Mouse (Mus musculus): ENCODE data around the gene Sppl3. TPM values are rescaled to one million over a fixed set of nuclear protein-coding genes. Genes with fewer than 3 reads are reported as not detected.

Gene Sppl3
- total and polyA plus RNA-seq, 3 experiments = 14.3 to 29.2 (median 14.9) TPM

GRCm38 (mm10) chr5:114982001-114982400, 28.9 kb upstream of the Sppl3 start:
- TF ChIP-seq CHD2 (IDR thresholded peaks at IDR 0.05; ENCODE audit: low read length) = no peak
- no peak for TF ChIP-seq TCF12 (IDR thresholded peaks at IDR 0.05; ENCODE audit: low read depth, low read length)
- no peak for TF ChIP-seq MEF2A (IDR thresholded peaks at IDR 0.05; ENCODE audit: borderline replicate concordance, low read depth, low read length)
- TF ChIP-seq GABPA (IDR thresholded peaks at IDR 0.05; ENCODE audit: insufficient replicate concordance, low read depth, low read length) = no peak
- TF ChIP-seq ZC3H11A (IDR thresholded peaks at IDR 0.05; ENCODE audit: low read depth, low read length) = no peak
- no peak for TF ChIP-seq KAT2A (IDR thresholded peaks at IDR 0.05; ENCODE audit: insufficient replicate concordance, low read length)
- no peak for TF ChIP-seq MAFK (IDR thresholded peaks at IDR 0.05; ENCODE audit: insufficient replicate concordance, low read length)
- TF ChIP-seq NELFE (IDR thresholded peaks at IDR 0.05; ENCODE audit: low read depth, low read length) = no peak
- TF ChIP-seq USF2 (conservative IDR thresholded peaks at IDR 0.05; ENCODE audit: low read depth, low read length) = no peak
- TF ChIP-seq HCFC1 (IDR thresholded peaks at IDR 0.05; ENCODE audit: low read depth, low read length) = no peak
- no peak for TF ChIP-seq IRF4 (IDR thresholded peaks at IDR 0.05; ENCODE audit: low read depth, low read length)
- no peak for TF ChIP-seq JUN (IDR thresholded peaks at IDR 0.05; ENCODE audit: insufficient read depth, low read depth, low read length)
- TF ChIP-seq ETS1 (conservative IDR thresholded peaks at IDR 0.05; ENCODE audit: low read depth, low read length) = no peak
- TF ChIP-seq SMC3 (IDR thresholded peaks at IDR 0.05; ENCODE audit: low read depth, low read length) = no peak
- TF ChIP-seq USF1 (IDR thresholded peaks at IDR 0.05; ENCODE audit: low read depth, low read length) = no peak
- TF ChIP-seq ZNF384 (IDR thresholded peaks at IDR 0.05; ENCODE audit: low read depth, low read length) = no peak
- TF ChIP-seq NRF1 (IDR thresholded peaks at IDR 0.05; ENCODE audit: low read depth, low read length) = no peak
- no peak for TF ChIP-seq SIN3A (IDR thresholded peaks at IDR 0.05; ENCODE audit: low read length)
- TF ChIP-seq MXI1 (IDR thresholded peaks at IDR 0.05; ENCODE audit: low read depth, low read length) = no peak
- TF ChIP-seq ELF1 (IDR thresholded peaks at IDR 0.05; ENCODE audit: low read depth, low read length) = no peak
- no peak overlapping the region for H3K9ac ChIP-seq (ENCODE audit: insufficient read depth, low read depth)

GRCm38 (mm10) chr5:114985074-114985473, 25.9 kb upstream of the Sppl3 start:
- DNase-seq (ENCODE audit: extremely low read depth) = no peak
- no peaks in the 10 kb centered on the region for H3K79me2 ChIP-seq (replicated peaks; ENCODE audit: control insufficient read depth, extremely low read depth, insufficient read depth, poor library complexity, severe bottlenecking)
- H3K4me1 ChIP-seq (ENCODE audit: control insufficient read depth in 1 of 2, insufficient read depth in 2 of 2) = peaks cover 0 to 6% of the 10 kb centered on the region in 2 experiments; a peak in 2 of 4 replicates
- H3K27me3 ChIP-seq (replicated peaks) = no peaks in the 10 kb centered on the region
- peaks cover 4% of the 10 kb centered on the region for H3K9me3 ChIP-seq (replicated peaks; ENCODE audit: low read length)
- no peak for TF ChIP-seq POLR2AphosphoS2 (IDR thresholded peaks at IDR 0.05; ENCODE audit: low read depth, low read length)
- no peak for TF ChIP-seq HCFC1 (IDR thresholded peaks at IDR 0.05; ENCODE audit: low read depth, low read length)
- no peak for TF ChIP-seq UBTF (IDR thresholded peaks at IDR 0.05; ENCODE audit: low read depth, low read length)
- TF ChIP-seq MAFK (IDR thresholded peaks at IDR 0.05; ENCODE audit: insufficient replicate concordance, low read length) = no peak
- no peak for TF ChIP-seq RAD21 (IDR thresholded peaks at IDR 0.05; ENCODE audit: low read depth, low read length)
- TF ChIP-seq ZNF384 (IDR thresholded peaks at IDR 0.05; ENCODE audit: low read depth, low read length) = no peak
- TF ChIP-seq GABPA (IDR thresholded peaks at IDR 0.05; ENCODE audit: insufficient replicate concordance, low read depth, low read length) = no peak
- TF ChIP-seq MXI1 (IDR thresholded peaks at IDR 0.05; ENCODE audit: low read depth, low read length) = no peak
- no peak overlapping the region for H3K9ac ChIP-seq (ENCODE audit: insufficient read depth, low read depth)
- dilution Hi-C loops (cut with MboI; ENCODE audit: extremely low pct_ligation_motif_present, extremely low pct_unique_long_range_greater_than_20kb, low sequenced_read_pairs) (no loop called here), in situ Hi-C loops (cut with MboI; ENCODE audit: low pct_ligation_motif_present, low pct_unique_long_range_greater_than_20kb, low sequenced_read_pairs) (no loop called here)
- H3K4me3 ChIP-seq (replicated peaks in 1 of 3; ENCODE audit: low read depth in 2 of 3, low read length in 2 of 3, poor library complexity in 1 of 3) = no peak overlapping the region
- H3K4me2 ChIP-seq (ENCODE audit: insufficient read depth, low read depth, poor library complexity, severe bottlenecking) = no peak overlapping the region
- H3K36me3 ChIP-seq (replicated peaks in 1 of 2; ENCODE audit: control insufficient read depth in 1 of 2, insufficient read depth in 1 of 2, low read length in 1 of 2) = no peaks in the 10 kb centered on the region
- H3K27ac ChIP-seq (ENCODE audit: insufficient read depth, low read depth) = no peak overlapping the region

More at GRCm38 (mm10) chr5:114982001-114982400, 28.9 kb upstream of the Sppl3 start:
- H3K27me3 ChIP-seq (replicated peaks) = no peaks in the 10 kb centered on the region
- H3K4me2 ChIP-seq (ENCODE audit: insufficient read depth, low read depth, poor library complexity, severe bottlenecking) = no peak overlapping the region
- H3K9me3 ChIP-seq (replicated peaks; ENCODE audit: low read length) = peaks cover 4% of the 10 kb centered on the region
- H3K4me1 ChIP-seq (ENCODE audit: control insufficient read depth in 1 of 2, insufficient read depth in 2 of 2) = peaks cover 0 to 16% of the 10 kb centered on the region in 2 experiments; a peak in 2 of 4 replicates
- no peak overlapping the region for H3K27ac ChIP-seq (ENCODE audit: insufficient read depth, low read depth)
- no peaks in the 10 kb centered on the region for H3K36me3 ChIP-seq (replicated peaks in 1 of 2; ENCODE audit: control insufficient read depth in 1 of 2, insufficient read depth in 1 of 2, low read length in 1 of 2)
- H3K4me3 ChIP-seq (replicated peaks in 1 of 3; ENCODE audit: low read depth in 2 of 3, low read length in 2 of 3, poor library complexity in 1 of 3) = no peak overlapping the region
- dilution Hi-C loops (cut with MboI; ENCODE audit: extremely low pct_ligation_motif_present, extremely low pct_unique_long_range_greater_than_20kb, low sequenced_read_pairs) = no loop called here
- DNase-seq (ENCODE audit: extremely low read depth) = no peak
- no peaks in the 10 kb centered on the region for H3K79me2 ChIP-seq (replicated peaks; ENCODE audit: control insufficient read depth, extremely low read depth, insufficient read depth, poor library complexity, severe bottlenecking)
- in situ Hi-C loops (cut with MboI; ENCODE audit: low pct_ligation_motif_present, low pct_unique_long_range_greater_than_20kb, low sequenced_read_pairs) = no loop called here

All from CH12.LX (cell line).